Mouse (Mus musculus) spleen, adult 2 months (tissue): Measurements from ENCODE around the gene Lrfn2.

Source experiments
- CTCF ChIP-seq: fragments of 200-500 bp; IDR thresholded peaks from 2 replicates; pipeline ENCODE4 v1.5.1; 2011; ENCODE audit warnings: mild to moderate bottlenecking, inconsistent platforms; ENCODE audit not compliant: insufficient read depth, insufficient read length, insufficient replicate concordance; ENCODE audit errors: extremely low read depth
- POLR2A ChIP-seq: fragments of 200-500 bp; IDR thresholded peaks from 2 replicates; pipeline ENCODE4 v1.6.1; 2011; ENCODE audit warnings: low read depth, low read length, inconsistent platforms

GRCm38 (mm10) chr17:49065050-49065449, 132.9 kb downstream of the Lrfn2 start:
- TF ChIP-seq POLR2A (no peak), CTCF (no peak)
